Mouse (Mus musculus) ovary, postnatal 10 days (tissue): Measurements from ENCODE around the gene Gpr179.
A peak's percentile ranks its signal among the peaks of the same experiment; 100 is the strongest.
"Not testable (repeated sequence)": the region's sequence is repeated elsewhere in the genome, so short reads cannot be mapped to it uniquely, and the experiment has no call there.

Source experiments
- DNase-seq: peaks from one replicate; pipeline ENCODE4 v3.0.0; 2022; ENCODE audit warnings: low spot score

The Gpr179 gene

GRCm38 (mm10) chr11:97355247-97355646 lies 3.4 kb upstream of the Gpr179 start:
- no peak for DNase-seq

- DNase-seq: no peak
Observed at GRCm38 (mm10) chr11:97354646-97355045, 2.8 kb upstream of the Gpr179 start.

- no peak for DNase-seq
Observed at GRCm38 (mm10) chr11:97352935-97353597, 1.2 kb upstream of the Gpr179 start.

- peak; percentile 54 for DNase-seq
Observed at GRCm38 (mm10) chr11:97350035-97350434, 1.8 kb downstream of the Gpr179 start.

- no peak for DNase-seq
Observed at GRCm38 (mm10) chr11:97347291-97347690, 4.6 kb downstream of the Gpr179 start.

- DNase-seq: no peak
Observed at GRCm38 (mm10) chr11:97346383-97346782, 5.5 kb downstream of the Gpr179 start.

- DNase-seq: no peak
Observed at GRCm38 (mm10) chr11:97345446-97345845, 6.4 kb downstream of the Gpr179 start.

GRCm38 (mm10) chr11:97343619-97344018 lies 8.3 kb downstream of the Gpr179 start:
- no peak for DNase-seq

- DNase-seq: no peak
Observed at GRCm38 (mm10) chr11:97343175-97343574, 8.7 kb downstream of the Gpr179 start.

GRCm38 (mm10) chr11:97338977-97339315 lies 12.9 kb downstream of the Gpr179 start:
- DNase-seq: peak; percentile 70

GRCm38 (mm10) chr11:97338302-97338976 lies 13.4 kb downstream of the Gpr179 start:
- DNase-seq: peak; percentile 32

GRCm38 (mm10) chr11:97337363-97337762 lies 14.5 kb downstream of the Gpr179 start:
- no peak for DNase-seq

GRCm38 (mm10) chr11:97336751-97337345 lies 15.0 kb downstream of the Gpr179 start:
- no peak for DNase-seq

- no peak for DNase-seq
Observed at GRCm38 (mm10) chr11:97336238-97336637, 15.6 kb downstream of the Gpr179 start.

- DNase-seq: no peak
Observed at GRCm38 (mm10) chr11:97334400-97334799, 17.5 kb downstream of the Gpr179 start.

GRCm38 (mm10) chr11:97333896-97334295 lies 18.0 kb downstream of the Gpr179 start:
- no peak for DNase-seq

- DNase-seq: no peak
Observed at GRCm38 (mm10) chr11:97333044-97333443, 18.8 kb downstream of the Gpr179 start.

- DNase-seq: no peak
Observed at GRCm38 (mm10) chr11:97331231-97332190, 20.4 kb downstream of the Gpr179 start.

GRCm38 (mm10) chr11:97330315-97330714 lies 21.6 kb downstream of the Gpr179 start:
- DNase-seq: no peak

- DNase-seq: no peak
Observed at GRCm38 (mm10) chr11:97328148-97328547, 23.7 kb downstream of the Gpr179 start.

- DNase-seq: no peak
Observed at GRCm38 (mm10) chr11:97325224-97325623, 26.7 kb downstream of the Gpr179 start.

- DNase-seq: not testable (repeated sequence)
Observed at GRCm38 (mm10) chr11:97321894-97322600, 29.8 kb downstream of the Gpr179 start.
